Mouse (Mus musculus) small intestine, adult 2 months (tissue): ENCODE measurements at regions not wholly inside any gene's neighbourhood (a gene's known extent, or its start where the extent isn't known, plus 50 kb on each side); places are given as distances from the start of the nearest gene placed in this dataset.

Experiments
- H3K27ac ChIP-seq: fragments of 200-500 bp; 2 replicates; pipeline ENCODE4 v1.5.1; 2012; ENCODE audit warnings: low read depth, low read length, control low read depth, inconsistent platforms; ENCODE audit not compliant: insufficient read depth
- H3K27me3 ChIP-seq: fragments of 200-500 bp; 2 replicates; pipeline ENCODE4 v1.6.1; 2012; ENCODE audit warnings: mild to moderate bottlenecking, moderate library complexity, low read length, inconsistent platforms; ENCODE audit not compliant: control insufficient read depth, insufficient read depth
- H3K36me3 ChIP-seq: fragments of 200-500 bp; 2 replicates; pipeline ENCODE4 v1.6.1; 2012; ENCODE audit warnings: mild to moderate bottlenecking, low read length, control low read depth, inconsistent platforms; ENCODE audit not compliant: control insufficient read depth, insufficient read depth
- H3K4me1 ChIP-seq: fragments of 200-500 bp; 2 replicates; pipeline ENCODE4 v1.6.1; 2012; ENCODE audit warnings: low read length, inconsistent platforms, mixed read lengths; ENCODE audit not compliant: control insufficient read depth, insufficient read depth, insufficient read length
- H3K4me3 ChIP-seq: fragments of 200-500 bp; 2 replicates; pipeline ENCODE4 v1.5.1; 2012; ENCODE audit warnings: low read depth, mild to moderate bottlenecking, control low read depth, inconsistent platforms, low read length, moderate library complexity
- CTCF ChIP-seq: fragments of 200-500 bp; IDR thresholded peaks from 2 replicates; pipeline ENCODE4 v1.5.1; 2012; ENCODE audit warnings: low read depth, mild to moderate bottlenecking, control low read depth, inconsistent platforms, low read length, moderate library complexity, mixed read lengths; ENCODE audit not compliant: insufficient replicate concordance, insufficient read length; ENCODE audit errors: extremely low read depth
- POLR2A ChIP-seq: fragments of 200-500 bp; IDR thresholded peaks from 2 replicates; pipeline ENCODE4 v1.6.1; 2012; ENCODE audit warnings: low read depth, mild to moderate bottlenecking, control low read depth, inconsistent platforms, low read length, moderate library complexity
- WGBS: fragments of 180-500 bp; shearing (Covaris S2); methylation state at CpG from one replicate; pipeline ENCODE4 v1.1.7; 2018; 5-methylcytosine and 5-hydroxymethylcytosine counted together

DNA sequence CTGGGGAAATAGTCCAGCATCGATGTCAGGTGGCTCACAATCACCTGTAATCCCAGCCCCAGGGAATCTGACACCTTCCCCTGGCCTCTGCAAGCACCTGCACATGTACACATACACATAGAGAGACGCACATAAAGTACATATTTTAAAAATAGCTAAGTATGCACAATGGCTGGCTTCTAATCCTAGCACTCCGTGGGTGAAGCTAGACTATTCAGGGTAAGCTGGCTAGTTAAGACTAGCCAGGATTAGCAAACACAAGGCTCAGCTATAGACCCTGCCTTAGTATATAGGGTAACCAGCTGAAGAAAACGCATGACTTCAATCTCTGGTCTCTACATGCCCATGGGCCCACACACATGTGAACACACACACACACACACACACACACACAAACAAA, 274.6 kb downstream of the Pdcd6ip start:
- no peak overlapping the region for H3K4me3 ChIP-seq
- H3K36me3 ChIP-seq: no peaks in the 10 kb centered on the region
- WGBS: 76% methylated on average over 4 of the region's 4 CpGs
- H3K27me3 ChIP-seq: no peaks in the 10 kb centered on the region
- no peak overlapping the region for H3K27ac ChIP-seq
- no peaks in the 10 kb centered on the region for H3K4me1 ChIP-seq
- TF ChIP-seq POLR2A: no peak
- TF ChIP-seq CTCF: no peak

GRCm38 (mm10) chr9:113432601-113433179, 275.4 kb downstream of the Pdcd6ip start:
- WGBS: 75% methylated on average over 9 of the region's 9 CpGs
- no peaks in the 10 kb centered on the region for H3K36me3 ChIP-seq
- no peaks in the 10 kb centered on the region for H3K4me1 ChIP-seq
- TF ChIP-seq POLR2A: no peak
- no peak for TF ChIP-seq CTCF
- no peak overlapping the region for H3K4me3 ChIP-seq
- H3K27me3 ChIP-seq: no peaks in the 10 kb centered on the region
- H3K27ac ChIP-seq: no peak overlapping the region

DNA sequence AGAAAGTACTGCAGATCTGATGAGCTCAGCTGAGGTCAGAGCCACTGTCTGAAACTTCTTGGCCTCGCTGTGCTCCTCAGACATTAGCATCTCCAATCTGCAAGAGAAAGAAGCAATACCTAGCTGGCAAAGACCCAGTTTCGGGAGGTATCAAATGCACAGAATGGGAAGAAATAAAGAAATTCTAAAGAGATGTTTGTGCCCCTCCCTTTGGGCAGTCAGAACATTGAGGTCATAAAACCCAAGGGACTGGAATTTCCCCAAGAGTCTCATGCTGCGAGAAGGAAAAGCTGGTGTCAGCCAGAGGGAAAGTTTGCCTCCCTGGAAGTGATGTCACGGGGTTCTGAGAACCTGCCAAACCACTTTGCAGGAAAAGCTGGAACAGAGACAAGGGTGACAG, 277.6 kb downstream of the Pdcd6ip start:
- no peak for TF ChIP-seq CTCF
- TF ChIP-seq POLR2A: no peak
- Histone ChIP-seq H3K27me3 (no peaks in the 10 kb centered on the region), H3K27ac (no peak overlapping the region), H3K4me1 (no peaks in the 10 kb centered on the region), H3K36me3 (no peaks in the 10 kb centered on the region), H3K4me3 (no peak overlapping the region)
- WGBS: 56% methylated on average over 4 of the region's 4 CpGs

GRCm38 (mm10) chr9:113427281-113427680, 280.8 kb downstream of the Pdcd6ip start:
- TF ChIP-seq POLR2A (no peak), CTCF (no peak)
- no peaks in the 10 kb centered on the region for H3K27me3 ChIP-seq
- H3K27ac ChIP-seq: no peak overlapping the region
- H3K4me3 ChIP-seq: no peak overlapping the region
- H3K36me3 ChIP-seq: no peaks in the 10 kb centered on the region
- WGBS: 75% methylated on average over 4 of the region's 4 CpGs
- no peaks in the 10 kb centered on the region for H3K4me1 ChIP-seq

DNA sequence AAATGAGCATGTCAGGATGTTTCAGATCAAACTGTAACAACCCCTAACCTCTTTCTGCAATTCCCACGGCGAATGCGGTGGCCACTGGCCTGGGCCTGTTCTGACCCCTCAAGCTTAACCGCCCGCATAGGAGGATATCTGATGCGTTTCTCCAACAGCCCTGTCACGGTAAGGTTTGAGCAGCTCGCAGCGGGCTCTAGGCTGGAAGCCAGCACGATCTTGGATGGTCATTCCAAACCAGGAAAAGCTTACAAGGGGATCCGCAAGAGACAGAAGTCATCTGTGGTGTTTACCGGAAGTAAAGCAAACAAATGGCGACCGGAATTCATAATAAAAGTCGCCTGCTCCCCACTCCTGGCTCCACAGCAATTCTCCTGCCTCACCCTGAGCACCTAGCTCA, 281.7 kb downstream of the Pdcd6ip start:
- Histone ChIP-seq H3K36me3 (no peaks in the 10 kb centered on the region), H3K4me1 (no peaks in the 10 kb centered on the region), H3K4me3 (no peak overlapping the region), H3K27ac (no peak overlapping the region), H3K27me3 (no peaks in the 10 kb centered on the region)
- 86% methylated on average over 15 of the region's 15 CpGs for WGBS
- TF ChIP-seq CTCF (no peak), POLR2A (no peak)

GRCm38 (mm10) chr9:113421645-113422044, 286.4 kb downstream of the Pdcd6ip start:
- Histone ChIP-seq H3K27me3 (no peaks in the 10 kb centered on the region), H3K4me1 (no peaks in the 10 kb centered on the region), H3K27ac (no peak overlapping the region), H3K4me3 (no peak overlapping the region), H3K36me3 (no peaks in the 10 kb centered on the region)
- TF ChIP-seq POLR2A: no peak

DNA sequence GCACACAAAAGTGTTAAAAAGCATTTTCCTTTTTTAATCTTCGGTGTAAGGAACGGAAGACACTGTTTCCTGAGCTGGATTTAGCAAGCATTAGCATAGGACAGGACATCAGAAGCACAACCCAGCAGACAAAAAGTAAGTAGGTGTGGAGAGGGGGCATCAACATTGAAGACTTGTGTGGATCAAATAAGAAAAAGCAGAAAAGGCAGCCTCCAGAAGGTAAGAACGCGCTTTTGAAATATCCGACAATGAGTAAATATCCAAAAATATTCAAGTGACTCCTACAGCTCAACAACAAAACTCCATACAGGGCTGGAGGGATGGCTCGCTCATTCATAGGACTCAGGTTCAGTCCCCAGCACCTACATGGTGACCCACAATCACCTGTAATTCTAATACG, 286.9 kb downstream of the Pdcd6ip start:
- WGBS: 92% methylated on average over 7 of the region's 7 CpGs
- Histone ChIP-seq H3K27ac (no peak overlapping the region), H3K4me1 (no peaks in the 10 kb centered on the region), H3K4me3 (no peak overlapping the region), H3K27me3 (no peaks in the 10 kb centered on the region), H3K36me3 (no peaks in the 10 kb centered on the region)
- TF ChIP-seq POLR2A (no peak), CTCF (no peak)

GRCm38 (mm10) chr9:113419801-113420200, 288.3 kb downstream of the Pdcd6ip start:
- 94% methylated on average over 1 of the region's 1 CpGs for WGBS
- Histone ChIP-seq H3K4me1 (no peaks in the 10 kb centered on the region), H3K27me3 (no peaks in the 10 kb centered on the region), H3K36me3 (no peaks in the 10 kb centered on the region), H3K27ac (no peak overlapping the region), H3K4me3 (no peak overlapping the region)
- TF ChIP-seq CTCF (0 out of 2 replicates have a peak, but pooled peaks have one; percentile 19), POLR2A (no peak)
